Mouse (Mus musculus) spleen, adult 2 months (tissue): ENCODE data around the gene Hmga2.

Source experiments
- CTCF ChIP-seq: fragments of 200-500 bp; IDR thresholded peaks from 2 replicates; pipeline ENCODE4 v1.5.1; 2011; ENCODE audit warnings: mild to moderate bottlenecking, inconsistent platforms; ENCODE audit not compliant: insufficient read depth, insufficient read length, insufficient replicate concordance; ENCODE audit errors: extremely low read depth
- POLR2A ChIP-seq: fragments of 200-500 bp; IDR thresholded peaks from 2 replicates; pipeline ENCODE4 v1.6.1; 2011; ENCODE audit warnings: low read depth, low read length, inconsistent platforms

- TF ChIP-seq POLR2A (no peak), CTCF (no peak)
Measured at GRCm38 (mm10) chr10:120422050-120422449, 54.2 kb downstream of the Hmga2 start.
